Mouse (Mus musculus) liver, adult 2 months (tissue): ENCODE results near the gene Lrguk. TPM values are rescaled to one million over a fixed set of nuclear protein-coding genes. Genes with fewer than 3 reads are reported as not detected.

Experiments
- DNase-seq: peaks from one replicate; pipeline ENCODE4 v3.0.0-alpha.2; 2011; ENCODE audit warnings: low read depth, low spot score; ENCODE audit errors: extremely low read depth
- H3K27ac ChIP-seq: fragments of 200-500 bp; replicated peaks from 2 replicates; pipeline ENCODE4 v1.5.1; 2012; ENCODE audit warnings: low read depth, mild to moderate bottlenecking, control low read depth, inconsistent platforms, low read length; ENCODE audit not compliant: insufficient read depth
- H3K27me3 ChIP-seq: fragments of 200-500 bp; 2 replicates; pipeline ENCODE4 v1.6.1; 2012; ENCODE audit warnings: mild to moderate bottlenecking, moderate library complexity, low read length, inconsistent platforms; ENCODE audit not compliant: control insufficient read depth, insufficient read depth
- H3K36me3 ChIP-seq: fragments of 200-500 bp; 2 replicates; pipeline ENCODE4 v1.6.1; 2012; ENCODE audit warnings: low read length, inconsistent platforms; ENCODE audit not compliant: control insufficient read depth, insufficient read depth
- H3K4me1 ChIP-seq: fragments of 200-500 bp; 2 replicates; pipeline ENCODE4 v1.6.1; 2011; ENCODE audit warnings: low read length; ENCODE audit not compliant: control insufficient read depth, insufficient read depth
- H3K4me3 ChIP-seq: fragments of 200-500 bp; 2 replicates; pipeline ENCODE4 v1.5.1; 2011; ENCODE audit warnings: low read depth, mild to moderate bottlenecking, control low read depth, low read length, moderate library complexity; ENCODE audit not compliant: insufficient read depth
- H3K79me2 ChIP-seq: fragments of 200-500 bp; 2 replicates; pipeline ENCODE4 v1.6.1; 2012; ENCODE audit warnings: inconsistent platforms, mild to moderate bottlenecking, low read length, moderate library complexity; ENCODE audit not compliant: control insufficient read depth, insufficient read depth
- H3K9ac ChIP-seq: fragments of 200-500 bp; 2 replicates; pipeline ENCODE4 v1.6.1; 2012; ENCODE audit warnings: low read depth, mild to moderate bottlenecking, control low read depth, inconsistent platforms, low read length
- CTCF ChIP-seq: fragments of 200-500 bp; IDR thresholded peaks from 2 replicates; pipeline ENCODE4 v1.5.1; 2011; ENCODE audit warnings: low read depth, low read length, control low read depth
- POLR2A ChIP-seq: fragments of 200-500 bp; IDR thresholded peaks from 2 replicates; pipeline ENCODE4 v1.6.1; 2011; ENCODE audit warnings: low read length, control low read depth; ENCODE audit not compliant: insufficient read depth; ENCODE audit errors: extremely low read depth
- WGBS: fragments of 180-500 bp; shearing (Covaris S2); methylation state at CpG from one replicate; pipeline ENCODE4 v1.1.7; 2018; 5-methylcytosine and 5-hydroxymethylcytosine counted together
- polyA plus RNA-seq: library from polyadenylated mRNA; depleted of rRNA; stranded (reverse); fragments of >200 nt; gene quantifications from 2 replicates; pipeline ENCODE4 v1.2.3, GENCODE M21; 2012
- total RNA-seq: library from RNA; depleted of rRNA; stranded (reverse); fragments of >200 nt; gene quantifications from 2 replicates; pipeline ENCODE4 v1.2.3, GENCODE M21; 2014

The Lrguk gene
- total and polyA plus RNA-seq, 2 experiments, result under 0.01 TPM; not detected in 1

DNA sequence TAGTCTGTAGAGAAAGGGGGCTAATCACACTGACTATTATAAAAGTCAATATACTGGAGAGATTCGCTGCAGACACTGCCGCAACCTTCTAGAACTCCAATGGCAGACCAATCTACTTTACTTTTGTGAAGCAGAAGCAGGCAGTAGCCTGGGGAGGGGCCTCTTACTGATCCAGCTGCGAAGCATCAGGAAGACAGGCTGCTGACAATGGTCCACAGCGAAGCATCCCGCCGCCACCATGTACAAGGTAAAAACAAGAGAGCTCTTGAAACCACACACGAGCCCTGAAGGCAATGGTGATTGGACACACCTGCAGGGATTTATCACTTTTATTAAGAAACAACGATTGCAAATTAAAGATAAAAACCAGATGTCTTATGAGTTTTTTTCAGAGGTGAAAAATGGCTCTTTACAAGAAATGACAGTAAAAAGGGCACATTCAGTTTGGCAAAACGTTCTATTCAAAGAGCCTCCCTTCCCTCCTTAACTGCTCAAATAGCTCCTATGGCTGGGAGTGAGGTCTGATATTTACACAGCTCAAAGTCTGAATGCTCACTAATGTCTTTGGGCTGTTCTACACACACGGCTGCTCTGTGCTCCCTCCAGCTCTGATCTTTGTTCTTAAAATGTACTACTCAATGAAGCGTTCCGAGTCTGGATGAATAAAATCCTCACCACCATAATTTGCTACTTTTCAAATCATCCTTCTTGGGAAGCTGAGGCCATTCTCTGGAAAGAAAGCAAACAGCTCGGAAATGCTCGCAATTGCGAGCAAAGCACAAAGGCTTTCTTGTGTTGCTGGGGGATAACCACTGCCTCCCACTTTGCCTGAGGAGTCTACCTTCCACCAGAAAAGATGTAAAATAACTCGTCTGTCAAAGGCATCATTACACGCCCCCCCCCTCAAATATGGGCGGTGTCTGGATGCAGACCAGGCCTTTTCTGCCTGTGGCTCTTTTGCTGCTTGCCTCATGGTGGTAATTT is 124.1 kb downstream of the Lrguk start:
- H3K4me1 ChIP-seq, result no peaks in the 10 kb centered on the region
- WGBS, result 68% methylated on average over 18 of the region's 18 CpGs
- no peak for DNase-seq
- no peak overlapping the region for H3K4me3 ChIP-seq
- no peak overlapping the region for H3K27ac ChIP-seq
- peaks cover 10% of the 10 kb centered on the region for H3K36me3 ChIP-seq
- no peak overlapping the region for H3K9ac ChIP-seq
- no peaks in the 10 kb centered on the region for H3K27me3 ChIP-seq
- TF ChIP-seq POLR2A, result no peak
- no peak for TF ChIP-seq CTCF
- H3K79me2 ChIP-seq, result no peaks in the 10 kb centered on the region

DNA sequence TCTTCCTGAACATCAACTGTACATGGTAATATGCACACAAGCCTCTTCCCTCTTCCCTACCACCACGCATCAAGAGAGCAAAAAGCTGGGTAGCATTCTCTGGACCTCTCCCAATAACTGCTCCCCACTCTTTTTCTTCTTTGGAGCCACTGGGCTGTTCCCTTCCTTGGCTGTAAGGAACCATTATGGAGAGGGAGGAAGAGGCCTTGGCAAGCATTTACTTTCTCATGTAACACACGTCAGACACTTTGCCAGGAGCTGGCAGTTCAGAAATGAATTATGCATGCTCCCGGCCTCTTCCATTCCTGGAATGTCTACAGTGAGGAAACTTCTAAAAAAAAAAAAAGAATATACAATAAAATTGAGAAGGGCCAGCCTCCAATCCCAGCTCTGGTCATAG is 125.0 kb downstream of the Lrguk start:
- DNase-seq, result no peak

DNA sequence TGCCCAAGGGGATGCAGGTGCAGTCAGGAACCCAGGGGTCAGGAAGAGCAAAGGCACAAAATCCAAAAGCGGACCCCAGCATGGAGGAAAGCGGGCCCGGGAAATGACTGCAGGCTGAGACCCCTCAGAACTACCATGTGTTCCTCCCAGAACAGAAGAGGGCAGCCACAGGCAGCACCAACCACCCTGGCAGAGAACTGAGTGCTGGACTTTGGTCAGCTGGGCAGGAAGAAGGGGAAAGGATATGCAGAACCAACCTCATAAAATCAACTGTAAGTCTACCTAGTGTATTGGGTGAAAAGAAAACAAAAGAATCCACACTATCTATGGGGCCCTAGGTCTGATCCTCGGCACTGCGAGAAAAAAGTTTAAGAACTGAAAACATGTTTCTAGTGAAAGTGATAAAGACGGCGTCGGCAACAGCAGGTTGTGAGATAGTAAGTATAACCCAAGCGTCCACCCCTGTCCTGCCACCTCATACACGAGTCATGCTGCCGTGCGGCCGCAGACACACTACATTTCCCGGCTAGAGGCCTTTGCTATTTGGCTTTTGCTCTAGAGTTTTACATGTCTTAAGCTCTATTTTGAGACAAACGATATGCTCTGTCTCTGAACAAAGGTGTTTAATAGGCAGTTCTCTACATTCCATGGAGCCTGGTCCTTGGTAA is 126.0 kb downstream of the Lrguk start:
- TF ChIP-seq POLR2A (no peak), CTCF (no peak)
- DNase-seq, result no peak
- Histone ChIP-seq H3K36me3 (peaks cover 17% of the 10 kb centered on the region), H3K9ac (no peak overlapping the region), H3K27me3 (no peaks in the 10 kb centered on the region), H3K4me1 (no peaks in the 10 kb centered on the region), H3K27ac (no peak overlapping the region), H3K4me3 (no peak overlapping the region), H3K79me2 (no peaks in the 10 kb centered on the region)
- whole genome bisulfite sequencing, result 91% methylated on average over 15 of the region's 15 CpGs

More for the DNA sequence above, 125.0 kb downstream of the Lrguk start:
- H3K4me1 ChIP-seq, result no peaks in the 10 kb centered on the region
- TF ChIP-seq CTCF (no peak), POLR2A (no peak)
- H3K27me3 ChIP-seq, result no peaks in the 10 kb centered on the region
- H3K36me3 ChIP-seq, result peaks cover 12% of the 10 kb centered on the region
- H3K79me2 ChIP-seq, result no peaks in the 10 kb centered on the region
- 72% methylated on average over 3 of the region's 3 CpGs for WGBS
- no peak overlapping the region for H3K27ac ChIP-seq
- no peak overlapping the region for H3K9ac ChIP-seq
- no peak overlapping the region for H3K4me3 ChIP-seq

DNA sequence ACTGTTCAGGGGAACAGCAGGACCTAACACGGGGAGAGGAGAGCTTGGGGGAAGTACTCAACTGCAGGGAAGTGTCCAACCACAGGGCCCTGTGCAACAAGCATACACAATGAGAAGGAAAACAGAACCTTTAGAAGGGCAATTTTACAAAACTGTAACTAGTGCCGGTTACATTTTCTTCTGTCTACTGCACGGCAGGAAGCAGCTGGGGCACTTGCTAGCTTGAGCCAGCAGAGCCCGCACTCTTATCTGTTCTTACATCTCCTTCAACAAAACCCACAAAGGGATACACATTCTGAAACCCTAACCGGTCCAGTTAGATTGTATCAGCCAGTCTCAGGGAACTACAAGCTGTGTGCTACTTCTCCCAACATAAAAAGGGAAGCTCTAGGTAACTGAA is 126.8 kb downstream of the Lrguk start:
- no peak for TF ChIP-seq POLR2A
- TF ChIP-seq CTCF, result no peak
- no peak overlapping the region for H3K9ac ChIP-seq
- WGBS, result 70% methylated on average over 5 of the region's 5 CpGs
- H3K27me3 ChIP-seq, result no peaks in the 10 kb centered on the region
- H3K79me2 ChIP-seq, result no peaks in the 10 kb centered on the region
- no peak overlapping the region for H3K4me3 ChIP-seq
- no peak for DNase-seq
- H3K27ac ChIP-seq, result no peak overlapping the region
- no peaks in the 10 kb centered on the region for H3K4me1 ChIP-seq
- H3K36me3 ChIP-seq, result peaks cover 20% of the 10 kb centered on the region

DNA sequence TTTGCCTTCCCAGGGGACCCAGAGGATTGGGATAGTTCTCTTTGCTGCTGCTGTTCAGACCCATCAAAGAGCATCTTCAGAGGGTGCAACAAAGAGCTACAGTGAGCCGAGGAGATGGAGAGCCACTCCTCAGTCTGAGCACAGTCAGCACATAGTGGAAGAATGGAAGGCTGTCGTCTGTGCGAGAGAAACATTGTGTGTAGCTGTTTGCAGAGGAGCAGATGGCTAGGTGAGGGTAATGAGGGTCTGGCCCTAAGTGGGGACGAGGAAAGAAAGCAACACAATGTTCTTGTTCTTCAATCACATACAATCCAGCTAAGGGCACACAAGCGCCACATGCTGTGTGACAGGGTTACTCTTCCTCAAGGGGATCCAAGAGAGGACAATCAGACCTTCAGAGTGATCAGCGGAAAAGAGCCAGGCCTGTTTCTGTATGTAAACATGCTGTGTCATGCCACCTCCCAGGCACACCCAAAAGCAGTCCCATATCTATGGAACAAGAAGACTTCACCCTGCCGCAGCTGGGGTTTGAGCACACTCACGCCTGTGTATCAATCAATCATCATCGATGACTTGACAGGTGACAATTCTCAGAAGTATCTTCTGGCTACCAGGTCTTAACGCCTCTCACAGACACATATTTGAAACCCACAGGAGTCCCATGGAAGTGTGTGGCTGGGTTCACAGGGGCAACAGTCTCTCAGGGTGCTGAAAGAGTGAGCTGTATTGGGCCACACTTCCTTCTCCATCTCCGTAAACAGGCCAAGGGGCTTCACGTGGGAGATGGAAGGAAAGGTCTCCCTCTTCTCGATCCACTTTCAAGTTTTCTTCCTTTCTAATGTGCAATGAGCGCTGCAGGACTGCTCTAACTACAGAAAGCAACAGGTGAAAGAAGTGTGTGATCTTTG is 127.8 kb downstream of the Lrguk start:
- DNase-seq, result no peak
- Histone ChIP-seq H3K9ac (no peak overlapping the region), H3K27me3 (no peaks in the 10 kb centered on the region), H3K4me3 (no peak overlapping the region), H3K79me2 (no peaks in the 10 kb centered on the region), H3K36me3 (peaks cover 26% of the 10 kb centered on the region), H3K27ac (no peak overlapping the region), H3K4me1 (no peaks in the 10 kb centered on the region)
- WGBS, result 92% methylated on average over 14 of the region's 14 CpGs
- no peak for TF ChIP-seq CTCF
- no peak for TF ChIP-seq POLR2A
